Mouse (Mus musculus) bone marrow, adult 2 months (tissue): ENCODE data around the gene Isca2.

Experiments
- CTCF ChIP-seq: fragments of 200-500 bp; IDR thresholded peaks from 2 replicates; pipeline ENCODE4 v1.5.1; 2011; ENCODE audit warnings: low read length, control low read depth; ENCODE audit not compliant: control insufficient read depth, insufficient read depth
- POLR2A ChIP-seq: fragments of 200-500 bp; IDR thresholded peaks from 2 replicates; pipeline ENCODE4 v1.6.1; 2011; ENCODE audit warnings: low read depth, mild to moderate bottlenecking, control low read depth, low read length, borderline replicate concordance; ENCODE audit not compliant: control insufficient read depth

GRCm38 (mm10) chr12:84802625-84803024 is 29.6 kb downstream of the Isca2 start:
- TF ChIP-seq CTCF: no peak
- no peak for TF ChIP-seq POLR2A
